Mouse (Mus musculus): ENCODE measurements at regions not wholly inside any gene's neighbourhood (a gene's known extent, or its start where the extent isn't known, plus 50 kb on each side); places are given as distances from the start of the nearest gene placed in this dataset.

- Histone ChIP-seq H3K9me3 (ENCODE audit: control insufficient read depth, low read length) (no peaks in the 10 kb centered on the region), H3K27me3 (replicated peaks; ENCODE audit: control insufficient read depth, insufficient read depth, low read length) (no peaks in the 10 kb centered on the region), H3K27ac (ENCODE audit: low read length) (no peak overlapping the region), H3K4me1 (replicated peaks; ENCODE audit: control insufficient read depth, insufficient read depth, low read length) (peaks cover 4% of the 10 kb centered on the region; the same call in 1 of the 2 replicates), H3K4me3 (replicated peaks; ENCODE audit: low read length) (no peak overlapping the region), H3K4me2 (ENCODE audit: low read length) (no peak overlapping the region), H3K9ac (replicated peaks; ENCODE audit: low read depth, low read length) (no peak overlapping the region), H3K36me3 (ENCODE audit: control insufficient read depth, insufficient read depth) (no peaks in the 10 kb centered on the region)
- 89% methylated on average over 6 of the region's 6 CpGs for WGBS
- no peak for ATAC-seq
These were observed 205.1 kb upstream of the Sash1 start for GRCm38 (mm10) chr10:9090961-9091360.

- H3K9me3 ChIP-seq (ENCODE audit: control insufficient read depth, low read length), result no peaks in the 10 kb centered on the region
- no peak for ATAC-seq
- no peaks in the 10 kb centered on the region for H3K27me3 ChIP-seq (replicated peaks; ENCODE audit: control insufficient read depth, insufficient read depth, low read length)
- H3K4me2 ChIP-seq (ENCODE audit: low read length), result no peak overlapping the region
- no peak overlapping the region for H3K4me3 ChIP-seq (replicated peaks; ENCODE audit: low read length)
- H3K36me3 ChIP-seq (ENCODE audit: control insufficient read depth, insufficient read depth), result no peaks in the 10 kb centered on the region
- H3K9ac ChIP-seq (replicated peaks; ENCODE audit: low read depth, low read length), result no peak overlapping the region
- H3K4me1 ChIP-seq (replicated peaks; ENCODE audit: control insufficient read depth, insufficient read depth, low read length), result peaks cover 4% of the 10 kb centered on the region; the same call in 1 of the 2 replicates
- H3K27ac ChIP-seq (ENCODE audit: low read length), result no peak overlapping the region
- WGBS, result 98% methylated on average over 3 of the region's 3 CpGs
These were observed 202.0 kb upstream of the Sash1 start for GRCm38 (mm10) chr10:9087871-9088270.

GRCm38 (mm10) chr10:9087171-9087570 lies 201.3 kb upstream of the Sash1 start:
- no peak overlapping the region for H3K4me2 ChIP-seq (ENCODE audit: low read length)
- no peak overlapping the region for H3K9ac ChIP-seq (replicated peaks; ENCODE audit: low read depth, low read length)
- no peak for ATAC-seq
- H3K4me3 ChIP-seq (replicated peaks; ENCODE audit: low read length), result no peak overlapping the region
- H3K27ac ChIP-seq (ENCODE audit: low read length), result no peak overlapping the region
- H3K4me1 ChIP-seq (replicated peaks; ENCODE audit: control insufficient read depth, insufficient read depth, low read length), result no peaks in the 10 kb centered on the region
- H3K9me3 ChIP-seq (ENCODE audit: control insufficient read depth, low read length), result no peaks in the 10 kb centered on the region
- 72% methylated on average over 3 of the region's 3 CpGs for WGBS
- H3K36me3 ChIP-seq (ENCODE audit: control insufficient read depth, insufficient read depth), result no peaks in the 10 kb centered on the region
- no peaks in the 10 kb centered on the region for H3K27me3 ChIP-seq (replicated peaks; ENCODE audit: control insufficient read depth, insufficient read depth, low read length)

- 85% methylated on average over 2 of the region's 2 CpGs for WGBS
- Histone ChIP-seq H3K4me3 (replicated peaks; ENCODE audit: low read length) (no peak overlapping the region), H3K27ac (ENCODE audit: low read length) (no peak overlapping the region), H3K9ac (replicated peaks; ENCODE audit: low read depth, low read length) (no peak overlapping the region), H3K4me2 (ENCODE audit: low read length) (no peak overlapping the region), H3K36me3 (ENCODE audit: control insufficient read depth, insufficient read depth) (no peaks in the 10 kb centered on the region), H3K27me3 (replicated peaks; ENCODE audit: control insufficient read depth, insufficient read depth, low read length) (no peaks in the 10 kb centered on the region), H3K4me1 (replicated peaks; ENCODE audit: control insufficient read depth, insufficient read depth, low read length) (no peaks in the 10 kb centered on the region), H3K9me3 (ENCODE audit: control insufficient read depth, low read length) (no peaks in the 10 kb centered on the region)
- ATAC-seq, result no peak
These were observed 200.8 kb upstream of the Sash1 start for GRCm38 (mm10) chr10:9086666-9087065.

GRCm38 (mm10) chr10:9085441-9085840 lies 199.6 kb upstream of the Sash1 start:
- no peak for ATAC-seq
- no peaks in the 10 kb centered on the region for H3K4me1 ChIP-seq (replicated peaks; ENCODE audit: control insufficient read depth, insufficient read depth, low read length)
- H3K4me3 ChIP-seq (replicated peaks; ENCODE audit: low read length), result no peak overlapping the region
- H3K9me3 ChIP-seq (ENCODE audit: control insufficient read depth, low read length), result no peaks in the 10 kb centered on the region
- H3K36me3 ChIP-seq (ENCODE audit: control insufficient read depth, insufficient read depth), result no peaks in the 10 kb centered on the region
- no peaks in the 10 kb centered on the region for H3K27me3 ChIP-seq (replicated peaks; ENCODE audit: control insufficient read depth, insufficient read depth, low read length)
- H3K27ac ChIP-seq (ENCODE audit: low read length), result no peak overlapping the region
- WGBS, result 52% methylated on average over 7 of the region's 7 CpGs
- H3K9ac ChIP-seq (replicated peaks; ENCODE audit: low read depth, low read length), result no peak overlapping the region
- no peak overlapping the region for H3K4me2 ChIP-seq (ENCODE audit: low read length)

- ATAC-seq, result no peak
- Histone ChIP-seq H3K4me2 (ENCODE audit: low read length) (no peak overlapping the region), H3K36me3 (ENCODE audit: control insufficient read depth, insufficient read depth) (no peaks in the 10 kb centered on the region), H3K4me1 (replicated peaks; ENCODE audit: control insufficient read depth, insufficient read depth, low read length) (no peaks in the 10 kb centered on the region), H3K9me3 (ENCODE audit: control insufficient read depth, low read length) (no peaks in the 10 kb centered on the region), H3K27me3 (replicated peaks; ENCODE audit: control insufficient read depth, insufficient read depth, low read length) (0 out of 2 replicates have a peak, but pooled peaks cover 2% of the 10 kb centered on the region), H3K27ac (ENCODE audit: low read length) (no peak overlapping the region), H3K4me3 (replicated peaks; ENCODE audit: low read length) (no peak overlapping the region), H3K9ac (replicated peaks; ENCODE audit: low read depth, low read length) (no peak overlapping the region)
- WGBS, result 97% methylated on average over 2 of the region's 2 CpGs
These were observed 189.0 kb upstream of the Sash1 start for GRCm38 (mm10) chr10:9074916-9075315.

- no peak for ATAC-seq
- 18% methylated on average over 5 of the region's 5 CpGs for WGBS
- no peak overlapping the region for H3K9ac ChIP-seq (replicated peaks; ENCODE audit: low read depth, low read length)
These were observed 185.8 kb upstream of the Sash1 start for GRCm38 (mm10) chr10:9071630-9072029.

GRCm38 (mm10) chr10:9069608-9070190 lies 183.8 kb upstream of the Sash1 start:
- ATAC-seq, result no peak
- no peak overlapping the region for H3K4me3 ChIP-seq (replicated peaks; ENCODE audit: low read length)
- WGBS, result 77% methylated on average over 13 of the region's 13 CpGs
- no peaks in the 10 kb centered on the region for H3K9me3 ChIP-seq (ENCODE audit: control insufficient read depth, low read length)
- H3K4me1 ChIP-seq (replicated peaks; ENCODE audit: control insufficient read depth, insufficient read depth, low read length), result no peaks in the 10 kb centered on the region
- no peak overlapping the region for H3K4me2 ChIP-seq (ENCODE audit: low read length)
- H3K9ac ChIP-seq (replicated peaks; ENCODE audit: low read depth, low read length), result no peak overlapping the region
- H3K27ac ChIP-seq (ENCODE audit: low read length), result no peak overlapping the region
- 0 out of 2 replicates have a peak, but pooled peaks cover 2% of the 10 kb centered on the region for H3K27me3 ChIP-seq (replicated peaks; ENCODE audit: control insufficient read depth, insufficient read depth, low read length)
- no peaks in the 10 kb centered on the region for H3K36me3 ChIP-seq (ENCODE audit: control insufficient read depth, insufficient read depth)

More at GRCm38 (mm10) chr10:9071630-9072029, 185.8 kb upstream of the Sash1 start:
- no peak overlapping the region for H3K4me2 ChIP-seq (ENCODE audit: low read length)
- no peaks in the 10 kb centered on the region for H3K4me1 ChIP-seq (replicated peaks; ENCODE audit: control insufficient read depth, insufficient read depth, low read length)
- H3K27ac ChIP-seq (ENCODE audit: low read length), result no peak overlapping the region
- H3K27me3 ChIP-seq (replicated peaks; ENCODE audit: control insufficient read depth, insufficient read depth, low read length), result 0 out of 2 replicates have a peak, but pooled peaks cover 2% of the 10 kb centered on the region
- no peak overlapping the region for H3K4me3 ChIP-seq (replicated peaks; ENCODE audit: low read length)
- H3K36me3 ChIP-seq (ENCODE audit: control insufficient read depth, insufficient read depth), result no peaks in the 10 kb centered on the region
- no peaks in the 10 kb centered on the region for H3K9me3 ChIP-seq (ENCODE audit: control insufficient read depth, low read length)

GRCm38 (mm10) chr10:9066566-9066965 lies 180.7 kb upstream of the Sash1 start:
- Histone ChIP-seq H3K36me3 (ENCODE audit: control insufficient read depth, insufficient read depth) (no peaks in the 10 kb centered on the region), H3K4me3 (replicated peaks; ENCODE audit: low read length) (no peak overlapping the region), H3K9ac (replicated peaks; ENCODE audit: low read depth, low read length) (no peak overlapping the region), H3K9me3 (ENCODE audit: control insufficient read depth, low read length) (no peaks in the 10 kb centered on the region), H3K4me2 (ENCODE audit: low read length) (no peak overlapping the region), H3K4me1 (replicated peaks; ENCODE audit: control insufficient read depth, insufficient read depth, low read length) (no peaks in the 10 kb centered on the region), H3K27ac (ENCODE audit: low read length) (no peak overlapping the region), H3K27me3 (replicated peaks; ENCODE audit: control insufficient read depth, insufficient read depth, low read length) (0 out of 2 replicates have a peak, but pooled peaks cover 2% of the 10 kb centered on the region)
- no peak for ATAC-seq
- whole genome bisulfite sequencing, result 91% methylated on average over 3 of the region's 3 CpGs

GRCm38 (mm10) chr10:9061979-9062378 lies 176.1 kb upstream of the Sash1 start:
- 83% methylated on average over 3 of the region's 3 CpGs for WGBS
- no peak overlapping the region for H3K27ac ChIP-seq (ENCODE audit: low read length)
- H3K9ac ChIP-seq (replicated peaks; ENCODE audit: low read depth, low read length), result no peak overlapping the region
- H3K9me3 ChIP-seq (ENCODE audit: control insufficient read depth, low read length), result no peaks in the 10 kb centered on the region
- no peak overlapping the region for H3K4me2 ChIP-seq (ENCODE audit: low read length)
- H3K4me3 ChIP-seq (replicated peaks; ENCODE audit: low read length), result no peak overlapping the region
- no peaks in the 10 kb centered on the region for H3K4me1 ChIP-seq (replicated peaks; ENCODE audit: control insufficient read depth, insufficient read depth, low read length)
- no peak for ATAC-seq
- H3K27me3 ChIP-seq (replicated peaks; ENCODE audit: control insufficient read depth, insufficient read depth, low read length), result no peaks in the 10 kb centered on the region
- no peaks in the 10 kb centered on the region for H3K36me3 ChIP-seq (ENCODE audit: control insufficient read depth, insufficient read depth)

Data from forebrain, embryonic 16.5 days (tissue).